Mouse (Mus musculus) forebrain, embryonic 11.5 days (tissue): ENCODE results near the gene Fbxw5. TPM values are rescaled to one million over a fixed set of nuclear protein-coding genes. Genes with fewer than 3 reads are reported as not detected.
A peak's percentile ranks its signal among the peaks of the same experiment; 100 is the strongest.

Experiments used
- ATAC-seq: fragments of 200-750 bp; cut with Nextera tagmentation; replicated peaks from 2 replicates; pipeline ENCODE4 v1.8.0; 2017; ENCODE audit warnings: moderate TSS enrichment; ENCODE audit not compliant: low FRiP score
- DNase-seq: peaks from one replicate; pipeline ENCODE4 v3.0.0-alpha.2; 2017; ENCODE audit warnings: low spot score
- H3K27ac ChIP-seq: fragments of 300-500 bp; sonication (generic); 2 replicates; pipeline ENCODE4 v1.5.1; 2014; ENCODE audit warnings: low read depth, low read length
- H3K27me3 ChIP-seq: fragments of 300-500 bp; sonication (generic); 2 replicates; pipeline ENCODE4 v1.6.1; 2014; ENCODE audit warnings: mild to moderate bottlenecking, low read length, mixed read lengths; ENCODE audit not compliant: control insufficient read depth, insufficient read depth
- H3K36me3 ChIP-seq: fragments of 300-500 bp; sonication (generic); 2 replicates; pipeline ENCODE4 v1.6.1; 2014; ENCODE audit warnings: mild to moderate bottlenecking, low read length, moderate library complexity, mixed read lengths; ENCODE audit not compliant: control insufficient read depth, insufficient read depth
- H3K4me1 ChIP-seq: fragments of 300-500 bp; sonication (generic); replicated peaks from 2 replicates; pipeline ENCODE4 v1.6.1; 2014; ENCODE audit warnings: low read length, mixed read lengths; ENCODE audit not compliant: control insufficient read depth, insufficient read depth
- H3K4me2 ChIP-seq: fragments of 300-500 bp; sonication (generic); 2 replicates; pipeline ENCODE4 v1.6.1; 2014; ENCODE audit warnings: low read depth, mild to moderate bottlenecking, low read length, moderate library complexity, mixed read lengths; ENCODE audit not compliant: severe bottlenecking
- H3K4me3 ChIP-seq: fragments of 300-500 bp; sonication (generic); 2 replicates; pipeline ENCODE4 v1.5.1; 2014; ENCODE audit warnings: low read depth, low read length
- H3K9ac ChIP-seq: fragments of 300-500 bp; sonication (generic); 2 replicates; pipeline ENCODE4 v1.6.1; 2014; ENCODE audit warnings: low read length
- H3K9me3 ChIP-seq: fragments of 300-500 bp; sonication (generic); 2 replicates; pipeline ENCODE4 v1.6.1; 2016; ENCODE audit warnings: low read length, mixed read lengths; ENCODE audit not compliant: control insufficient read depth
- WGBS: fragments of 180-500 bp; shearing (Covaris S2); extraction: QIAGEN DNeasy Blood & Tissue Kit; methylation state at CpG from one replicate; pipeline ENCODE4 v1.1.7; 2014; 5-methylcytosine and 5-hydroxymethylcytosine counted together
- polyA plus RNA-seq: library from polyadenylated mRNA; unstranded; fragments of >200 nt; fragmentation: Nextera tagmentation; extraction: Ambion mirVana; gene quantifications from 2 replicates; pipeline ENCODE4 v1.2.1, GENCODE M21; 2014

Fbxw5 gene
- polyA plus RNA-seq, 1 experiment from 2014 or later, result 96.1 TPM

DNA sequence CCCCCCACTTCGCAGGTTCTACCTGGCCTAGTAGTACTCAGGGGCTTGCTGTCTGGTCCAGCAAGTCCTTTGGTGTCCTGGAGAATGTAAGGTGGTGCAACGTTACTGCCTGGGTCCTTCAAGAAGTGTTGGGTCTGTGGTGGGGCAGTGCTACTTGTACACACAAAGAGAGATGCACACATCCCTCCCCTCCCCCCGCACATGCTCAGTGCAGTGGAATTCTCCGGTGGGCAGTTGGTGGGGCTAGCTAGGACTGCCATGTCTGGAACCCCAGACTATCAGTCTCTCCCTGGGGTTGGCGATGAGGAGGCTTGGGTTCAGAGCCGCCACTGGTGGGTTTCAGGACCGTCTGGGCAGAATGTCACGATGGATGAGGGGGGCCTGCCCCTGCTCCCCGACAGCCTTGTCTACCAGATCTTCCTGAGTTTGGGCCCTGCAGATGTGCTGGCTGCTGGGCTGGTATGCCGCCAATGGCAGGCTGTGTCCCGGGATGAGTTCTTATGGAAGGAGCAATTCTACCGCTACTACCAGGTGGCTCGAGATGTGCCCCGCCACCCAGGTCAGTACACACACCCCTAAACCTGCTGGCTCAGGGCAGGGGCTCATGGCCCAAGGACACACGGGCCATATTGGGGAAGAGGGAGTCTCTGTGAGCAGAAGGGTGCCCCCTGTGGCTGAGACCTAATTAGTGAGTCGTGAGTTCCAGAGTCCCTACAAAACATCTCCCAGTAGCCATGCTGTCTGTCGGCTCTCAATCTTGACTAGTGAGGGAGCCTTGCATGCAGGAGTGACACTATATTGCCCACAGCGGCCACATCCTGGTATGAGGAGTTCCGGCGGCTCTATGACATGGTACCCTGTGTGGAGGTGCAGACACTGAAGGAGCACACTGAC lies 1.3 kb downstream of the Fbxw5 start, which contains the start of gene C8g:
Gene C8g (minus strand): TSS at position 127 of the 894 bp plus-strand sequence.
- ATAC-seq, result no peak
- no peak for DNase-seq
- peak within 1 kb of the TSS; percentile 96 for H3K9ac ChIP-seq
- peak within 1 kb of the TSS; percentile 37 for H3K27ac ChIP-seq
- H3K4me2 ChIP-seq, result peak within 1 kb of the TSS; percentile 75
- H3K4me1 ChIP-seq, result peaks cover 7% of the 10 kb centered on the region; the same call in 1 of the 2 replicates
- 79% methylated on average over 20 of the region's 20 CpGs for WGBS
- H3K9me3 ChIP-seq, result no peaks in the 10 kb centered on the region
- no peaks in the 10 kb centered on the region for H3K27me3 ChIP-seq
- H3K4me3 ChIP-seq, result peak within 1 kb of the TSS; percentile 87
- H3K36me3 ChIP-seq, result no peaks in the 10 kb centered on the region

DNA sequence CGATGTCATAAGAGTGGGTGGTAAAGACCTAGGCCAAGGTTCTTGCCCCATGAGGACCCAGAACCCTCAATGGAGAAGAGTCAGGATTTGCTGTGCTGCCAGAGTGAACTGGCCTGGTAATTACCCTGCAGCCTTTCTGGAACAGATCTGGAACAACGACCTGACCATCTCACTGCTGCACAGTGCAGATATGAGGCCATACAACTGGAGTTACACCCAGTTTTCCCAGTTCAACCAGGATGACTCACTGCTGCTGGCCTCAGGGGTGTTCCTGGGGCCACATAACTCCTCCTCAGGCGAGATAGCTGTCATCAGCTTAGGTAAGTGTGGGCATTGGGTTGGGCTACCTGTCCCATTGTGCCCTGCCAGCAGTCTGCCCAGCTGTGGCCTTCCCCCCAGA lies 2.2 kb downstream of the Fbxw5 start:
- peaks cover 7% of the 10 kb centered on the region; the same call in 1 of the 2 replicates for H3K4me1 ChIP-seq
- H3K36me3 ChIP-seq, result no peaks in the 10 kb centered on the region
- 84% methylated on average over 3 of the region's 3 CpGs for WGBS
- no peak overlapping the region for H3K9ac ChIP-seq
- no peak for DNase-seq
- ATAC-seq, result no peak
- H3K27me3 ChIP-seq, result no peaks in the 10 kb centered on the region
- H3K4me2 ChIP-seq, result no peak overlapping the region
- no peak overlapping the region for H3K27ac ChIP-seq
- H3K4me3 ChIP-seq, result no peak overlapping the region
- no peaks in the 10 kb centered on the region for H3K9me3 ChIP-seq

DNA sequence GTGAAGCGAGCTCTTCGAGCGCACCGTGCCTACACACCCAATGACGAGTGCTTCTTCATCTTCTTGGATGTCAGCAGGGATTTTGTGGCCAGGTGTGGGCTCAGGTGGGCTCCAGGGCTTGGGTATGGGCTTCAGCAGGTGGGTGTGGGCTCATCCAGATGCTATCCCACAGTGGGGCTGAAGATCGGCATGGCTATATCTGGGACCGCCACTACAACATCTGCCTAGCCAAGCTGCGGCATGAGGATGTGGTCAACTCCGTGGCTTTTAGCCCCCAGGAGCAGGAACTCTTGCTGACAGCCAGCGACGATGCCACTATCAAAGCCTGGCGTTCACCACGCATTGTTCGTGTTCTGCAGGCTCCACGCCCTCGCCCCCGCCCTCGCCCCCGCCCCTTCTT lies 4.0 kb downstream of the Fbxw5 start:
- DNase-seq (no peak), ATAC-seq (no peak)
- no peak overlapping the region for H3K27ac ChIP-seq
- no peaks in the 10 kb centered on the region for H3K9me3 ChIP-seq
- peaks cover 7% of the 10 kb centered on the region; the same call in 1 of the 2 replicates for H3K4me1 ChIP-seq
- no peaks in the 10 kb centered on the region for H3K36me3 ChIP-seq
- no peak overlapping the region for H3K4me3 ChIP-seq
- H3K9ac ChIP-seq, result no peak overlapping the region
- 95% methylated on average over 19 of the region's 19 CpGs for WGBS
- H3K27me3 ChIP-seq, result no peaks in the 10 kb centered on the region
- H3K4me2 ChIP-seq, result no peak overlapping the region

DNA sequence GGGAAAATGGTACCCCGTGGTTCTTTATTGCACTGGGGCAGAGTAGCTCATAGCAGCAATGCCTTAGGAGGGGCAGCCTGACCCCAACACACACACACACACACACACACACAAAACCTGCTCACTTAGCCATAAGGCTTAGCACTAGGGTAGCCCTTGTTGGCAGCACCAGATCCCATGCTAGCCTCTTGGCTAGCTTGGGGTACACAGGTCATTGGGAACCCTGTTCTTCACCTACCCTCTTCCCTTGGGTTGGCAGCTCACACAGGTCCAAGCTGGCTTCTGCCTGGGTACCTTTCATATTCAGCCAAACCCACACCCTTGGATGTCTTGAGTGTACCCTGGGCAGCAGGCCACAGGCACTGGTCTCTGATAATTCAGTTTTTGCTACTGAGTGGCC lies 4.5 kb downstream of the Fbxw5 start:
- WGBS, result 88% methylated on average over 1 of the region's 1 CpGs
- H3K4me2 ChIP-seq, result no peak overlapping the region
- no peak overlapping the region for H3K27ac ChIP-seq
- no peaks in the 10 kb centered on the region for H3K36me3 ChIP-seq
- H3K9ac ChIP-seq, result no peak overlapping the region
- peaks cover 6% of the 10 kb centered on the region; the same call in 1 of the 2 replicates for H3K4me1 ChIP-seq
- ATAC-seq (no peak), DNase-seq (no peak)
- H3K9me3 ChIP-seq, result no peaks in the 10 kb centered on the region
- H3K27me3 ChIP-seq, result no peaks in the 10 kb centered on the region
- H3K4me3 ChIP-seq, result no peak overlapping the region

GRCm38 (mm10) chr2:25505860-25506259 lies 5.3 kb downstream of the Fbxw5 start:
- Histone ChIP-seq H3K27ac (no peak overlapping the region), H3K9me3 (no peaks in the 10 kb centered on the region), H3K36me3 (no peaks in the 10 kb centered on the region), H3K4me3 (no peak overlapping the region), H3K9ac (no peak overlapping the region), H3K4me1 (peaks cover 4% of the 10 kb centered on the region; the same call in 1 of the 2 replicates), H3K4me2 (no peak overlapping the region), H3K27me3 (no peaks in the 10 kb centered on the region)
- ATAC-seq (no peak), DNase-seq (no peak)
- WGBS, result 96% methylated on average over 4 of the region's 4 CpGs

DNA sequence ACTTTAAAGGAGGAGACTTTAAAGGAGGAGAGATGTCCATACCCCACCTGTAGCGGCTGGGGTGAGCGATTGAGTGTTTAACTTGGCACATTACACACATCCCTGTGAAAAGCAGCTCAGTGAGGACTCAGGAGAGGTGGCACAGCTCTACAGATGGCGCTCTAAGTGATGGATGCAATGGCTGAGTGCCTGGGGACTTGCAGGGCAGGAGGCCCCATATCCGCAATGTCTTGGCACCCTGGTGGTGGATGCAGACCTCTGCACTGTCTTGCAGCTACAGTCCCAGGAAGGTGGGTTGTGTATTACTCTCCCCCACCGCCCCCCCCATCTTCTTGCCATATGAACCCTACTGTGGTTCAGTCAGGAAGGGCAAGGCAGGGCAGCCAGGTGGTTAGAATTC lies 6.4 kb downstream of the Fbxw5 start:
- ATAC-seq, result no peak
- Histone ChIP-seq H3K36me3 (no peaks in the 10 kb centered on the region), H3K27me3 (no peaks in the 10 kb centered on the region), H3K4me2 (no peak overlapping the region), H3K4me1 (peaks cover under 1% of the 10 kb centered on the region; the same call in 1 of the 2 replicates), H3K9me3 (no peaks in the 10 kb centered on the region), H3K4me3 (no peak overlapping the region), H3K27ac (no peak overlapping the region), H3K9ac (no peak overlapping the region)
- no peak for DNase-seq
- 39% methylated on average over 5 of the region's 5 CpGs for WGBS

DNA sequence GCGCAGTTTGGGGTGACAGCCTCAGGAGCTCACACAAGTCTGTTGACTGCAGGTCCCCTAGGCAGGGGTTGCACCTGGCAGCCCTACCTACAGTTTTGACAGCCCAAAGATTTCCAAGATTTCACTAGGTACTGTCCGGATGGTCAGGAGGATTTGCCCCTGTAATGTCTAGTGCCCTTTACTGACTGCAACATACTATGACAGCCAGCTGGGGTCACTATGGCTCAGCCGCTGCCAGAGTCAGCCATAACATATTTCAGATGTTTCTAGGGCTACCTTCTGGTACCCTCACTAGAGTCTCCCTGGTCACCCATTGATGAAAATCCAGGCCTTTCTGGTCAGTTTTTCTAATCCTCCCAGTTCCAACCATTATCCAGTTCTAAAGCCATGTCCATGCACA lies 9.4 kb downstream of the Fbxw5 start:
- WGBS, result 71% methylated on average over 3 of the region's 3 CpGs
- Histone ChIP-seq H3K4me1 (no peaks in the 10 kb centered on the region), H3K9me3 (no peaks in the 10 kb centered on the region), H3K9ac (no peak overlapping the region), H3K36me3 (no peaks in the 10 kb centered on the region), H3K27me3 (no peaks in the 10 kb centered on the region), H3K4me3 (no peak overlapping the region), H3K27ac (no peak overlapping the region), H3K4me2 (no peak overlapping the region)
- ATAC-seq (no peak), DNase-seq (no peak)

DNA sequence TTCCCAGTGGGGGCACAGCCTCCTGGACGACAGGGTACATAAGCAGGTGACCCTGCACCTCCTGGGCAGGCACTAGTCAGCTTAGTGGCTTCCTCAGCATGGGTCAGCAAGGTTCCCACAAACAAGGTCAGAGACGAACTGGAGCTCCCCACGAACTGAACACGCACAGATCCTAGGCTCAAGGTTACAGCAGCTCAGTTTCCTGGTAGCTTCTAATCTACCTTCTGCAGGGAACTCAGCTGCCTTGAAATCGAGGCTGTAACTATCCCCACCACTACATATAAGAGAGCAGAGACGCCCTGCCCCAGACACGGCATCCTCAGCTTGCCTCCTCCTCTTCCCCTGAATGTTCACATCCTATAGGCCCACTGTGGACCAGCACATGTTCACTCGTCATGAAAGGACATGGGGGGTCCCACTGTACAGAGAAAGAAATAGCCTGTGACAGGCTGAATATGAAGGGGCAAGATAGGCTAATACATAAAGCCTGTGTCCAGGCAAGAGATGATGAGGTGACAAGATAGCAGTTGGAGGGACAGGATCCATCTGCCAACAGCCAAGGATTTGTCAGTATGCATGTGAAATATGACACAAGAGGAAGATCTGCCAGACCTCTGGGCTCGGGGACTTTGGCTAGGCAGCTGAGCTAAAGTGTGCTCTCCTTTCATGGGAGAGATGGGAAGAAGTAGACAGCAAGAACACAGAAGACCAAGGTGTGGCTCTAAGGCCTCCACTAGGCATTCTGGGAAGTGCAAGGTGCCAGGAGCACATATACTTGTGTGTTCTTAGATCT lies 26.2 kb downstream of the Fbxw5 start:
- Histone ChIP-seq H3K27ac (no peak overlapping the region), H3K4me2 (no peak overlapping the region), H3K4me3 (no peak overlapping the region), H3K27me3 (no peaks in the 10 kb centered on the region), H3K9ac (no peak overlapping the region), H3K9me3 (no peaks in the 10 kb centered on the region), H3K36me3 (peaks cover 10% of the 10 kb centered on the region; the same call in 1 of the 2 replicates), H3K4me1 (no peaks in the 10 kb centered on the region)
- ATAC-seq (no peak), DNase-seq (no peak)
- WGBS, result 93% methylated on average over 9 of the region's 9 CpGs
